Mouse (Mus musculus) liver, postnatal 0 days (tissue): ENCODE measurements at regions not wholly inside any gene's neighbourhood (a gene's known extent, or its start where the extent isn't known, plus 50 kb on each side); places are given as distances from the start of the nearest gene placed in this dataset.

Source experiments
- CTCF ChIP-seq: sonication (generic); IDR thresholded peaks from 2 replicates; pipeline ENCODE4 v1.5.1; 2016; ENCODE audit warnings: antibody characterized with exemption, low read depth
- EP300 ChIP-seq: IDR thresholded peaks from 2 replicates; pipeline ENCODE4 v1.6.1; 2016; ENCODE audit warnings: antibody characterized with exemption, low read depth, mild to moderate bottlenecking

DNA sequence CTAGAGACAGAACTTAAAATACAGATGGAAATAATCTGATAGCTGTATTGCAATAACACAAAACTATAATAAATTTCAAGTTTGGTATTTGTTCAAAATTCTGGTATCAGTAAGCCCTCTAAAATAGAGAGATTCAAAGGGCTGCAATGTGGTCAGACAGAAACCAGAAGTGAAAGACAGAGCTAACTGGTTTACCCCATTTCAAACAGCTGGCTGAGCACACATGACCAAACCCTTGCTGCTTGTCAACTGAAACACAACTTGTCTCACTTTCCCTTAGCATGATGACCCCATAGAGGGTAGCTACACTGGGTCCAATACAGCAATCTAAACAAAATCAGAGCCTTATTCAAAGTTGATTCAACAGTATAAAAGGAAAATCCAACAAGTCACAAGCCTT lies 234.2 kb upstream of the Sdr16c6 start:
- TF ChIP-seq CTCF = no peak
- TF ChIP-seq EP300 = no peak
